Mouse (Mus musculus) c-Kit-positive CD71-positive TER-119-negative erythroid progenitor cells, embryonic 14.5 days (primary cell): ENCODE measurements around the gene Coq10a.

ENCODE experiments used
- DNase-seq: peaks from one replicate; pipeline ENCODE4 v3.0.0-alpha.2; 2013; ENCODE audit warnings: low read depth

Coq10a gene

GRCm38 (mm10) chr10:128385902-128386301 lies 17.1 kb upstream of the Coq10a start:
- DNase-seq: no peak

- DNase-seq: no peak
These were observed 13.7 kb upstream of the Coq10a start for GRCm38 (mm10) chr10:128382482-128382881.

DNA sequence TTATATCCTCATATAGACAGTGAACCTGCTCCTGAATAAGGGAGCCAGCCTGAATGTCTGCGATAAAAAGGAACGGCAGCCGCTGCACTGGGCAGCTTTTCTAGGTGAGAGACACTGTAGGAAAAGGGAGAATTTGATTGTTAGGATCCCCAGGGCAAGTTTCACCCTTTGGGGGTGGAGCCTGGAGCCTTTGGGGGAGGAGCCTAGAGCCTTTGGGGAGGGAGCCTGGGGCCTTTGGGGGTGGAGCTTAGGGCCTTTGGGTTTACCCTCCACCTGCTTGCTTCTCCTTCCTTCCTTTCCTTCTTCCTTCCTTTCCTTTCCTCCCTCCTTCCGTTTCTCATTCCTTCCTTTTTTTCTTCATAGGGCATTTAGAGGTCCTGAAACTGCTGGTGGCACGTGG lies 11.8 kb upstream of the Coq10a start:
- peak; percentile 50 for DNase-seq

GRCm38 (mm10) chr10:128379260-128379659 lies 10.5 kb upstream of the Coq10a start:
- DNase-seq: no peak

- no peak for DNase-seq
These were observed 9.7 kb upstream of the Coq10a start for GRCm38 (mm10) chr10:128378462-128378861.

DNA sequence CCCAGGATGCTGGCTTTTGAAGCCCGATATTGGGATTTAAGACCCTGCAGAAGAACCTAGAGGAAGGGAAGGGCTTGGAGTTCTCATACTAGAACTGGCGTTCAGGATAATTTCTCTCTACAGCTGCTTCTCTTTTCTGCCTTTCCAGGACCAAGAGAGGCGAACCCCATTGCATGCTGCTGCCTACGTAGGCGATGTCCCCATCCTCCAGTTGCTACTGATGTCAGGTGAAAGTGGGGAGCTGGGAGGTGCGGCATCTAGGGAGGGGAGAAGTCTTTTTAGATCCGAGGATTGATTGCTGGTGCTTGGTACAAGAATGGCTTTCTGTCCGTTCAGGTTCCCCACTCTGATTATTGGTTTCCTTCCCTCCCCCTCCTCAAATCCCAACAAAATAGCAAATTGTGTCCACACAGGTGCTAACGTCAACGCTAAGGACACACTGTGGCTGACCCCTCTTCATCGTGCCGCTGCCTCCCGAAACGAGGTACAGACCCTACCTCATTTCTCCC lies 9.2 kb upstream of the Coq10a start:
- no peak for DNase-seq

DNA sequence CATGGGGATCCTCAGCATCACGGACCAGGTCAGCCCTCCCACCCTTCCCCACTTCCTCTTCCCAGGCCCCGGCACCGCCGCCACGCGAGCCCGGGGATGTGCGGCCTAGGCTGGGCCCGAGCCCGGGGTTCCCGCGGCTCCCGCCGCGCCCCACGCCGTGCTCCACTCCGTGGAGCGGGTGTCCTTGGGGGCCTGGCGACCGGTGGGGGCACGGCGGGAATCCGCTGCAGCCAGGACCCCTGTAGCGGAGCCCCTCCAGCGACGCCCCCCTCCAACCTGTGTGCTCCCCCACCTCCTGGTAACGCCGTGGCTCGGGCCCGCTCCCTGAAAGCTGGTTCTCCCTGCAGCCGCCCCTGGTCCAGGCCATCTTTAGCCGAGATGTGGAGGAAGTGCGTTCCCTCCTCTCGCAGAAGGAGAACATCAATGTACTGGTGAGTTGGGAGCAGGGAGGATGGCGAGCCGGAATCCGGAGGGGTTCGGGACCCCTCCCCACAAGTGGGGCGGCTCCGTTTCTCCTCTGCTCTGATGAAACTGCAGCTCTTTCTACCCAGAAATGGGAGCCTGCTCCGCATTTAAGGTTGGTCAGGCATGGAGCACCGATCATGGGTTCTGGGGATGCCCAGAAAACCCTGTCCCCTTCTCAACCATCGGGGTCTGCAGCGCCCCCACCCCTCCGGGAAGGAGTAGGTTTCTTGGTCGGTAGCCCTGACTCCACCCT lies 8.6 kb upstream of the Coq10a start:
- no peak for DNase-seq

- DNase-seq: peak; percentile 54
These were observed 7.8 kb upstream of the Coq10a start, which contains the start of gene Ankrd52 for GRCm38 (mm10) chr10:128376455-128377211. Gene Ankrd52, plus strand, starts transcription at chr10:128377115.

GRCm38 (mm10) chr10:128376099-128376454 lies 7.3 kb upstream of the Coq10a start:
- DNase-seq: no peak

- DNase-seq: no peak
These were observed 5.6 kb upstream of the Coq10a start for GRCm38 (mm10) chr10:128374393-128374792.

DNA sequence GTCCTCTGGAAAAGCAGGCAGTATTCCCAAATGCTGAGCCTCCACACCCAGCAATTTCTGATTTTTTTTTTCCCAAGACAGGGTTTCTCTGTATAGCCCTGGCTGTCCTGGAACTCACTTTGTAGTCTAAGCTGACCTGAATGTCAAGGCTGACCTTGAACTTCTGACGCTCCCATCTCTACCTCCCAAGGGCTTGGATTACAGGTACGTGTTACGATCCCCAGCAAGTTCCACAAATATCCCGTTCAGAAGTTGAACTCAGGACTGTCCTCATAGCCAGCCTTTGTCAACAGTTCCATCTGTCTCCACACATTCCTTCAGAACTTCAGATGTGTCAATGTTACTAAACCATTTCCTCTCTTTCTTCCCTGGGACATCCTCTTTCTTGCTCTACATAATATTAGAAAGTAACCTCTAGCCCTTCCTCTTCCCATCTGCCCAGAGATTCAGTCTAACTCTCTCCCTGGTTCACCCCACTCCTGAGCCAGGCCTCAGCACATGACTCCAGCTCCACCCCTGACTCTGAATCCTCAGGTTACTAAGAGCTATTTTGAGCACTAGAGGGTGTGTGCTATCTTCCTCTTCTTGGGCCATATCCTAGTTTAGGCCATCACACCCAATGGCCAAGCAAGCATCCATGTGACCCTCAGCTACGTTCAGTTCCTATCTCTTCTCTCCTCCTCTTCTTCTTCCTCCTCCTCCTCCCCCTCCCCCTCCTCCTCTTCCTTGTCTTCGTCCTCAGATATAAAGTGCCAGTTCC lies 4.4 kb upstream of the Coq10a start:
- no peak for DNase-seq

GRCm38 (mm10) chr10:128372142-128372541 lies 3.3 kb upstream of the Coq10a start:
- no peak for DNase-seq

- no peak for DNase-seq
These were observed 1.8 kb upstream of the Coq10a start for GRCm38 (mm10) chr10:128370601-128371000.

DNA sequence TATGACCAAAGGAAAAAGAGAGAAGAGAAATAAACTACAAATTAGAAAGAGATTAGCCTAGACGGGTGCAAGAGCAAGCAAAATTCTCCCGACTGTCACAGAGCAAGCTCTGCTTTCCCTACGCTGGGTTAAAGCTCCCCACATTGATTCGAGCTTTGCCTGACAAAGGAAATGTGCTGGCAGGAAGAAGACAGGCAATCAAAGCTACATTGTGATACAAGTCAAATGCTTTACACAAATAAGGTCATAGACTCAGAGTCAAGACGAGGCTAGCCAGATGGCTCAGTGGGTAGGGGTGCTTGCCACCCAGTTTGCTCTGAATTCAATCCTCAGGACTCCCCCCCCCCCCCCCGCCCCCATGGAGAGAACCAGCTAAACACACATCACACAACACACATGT lies 1.2 kb upstream of the Coq10a start:
- no peak for DNase-seq

DNA sequence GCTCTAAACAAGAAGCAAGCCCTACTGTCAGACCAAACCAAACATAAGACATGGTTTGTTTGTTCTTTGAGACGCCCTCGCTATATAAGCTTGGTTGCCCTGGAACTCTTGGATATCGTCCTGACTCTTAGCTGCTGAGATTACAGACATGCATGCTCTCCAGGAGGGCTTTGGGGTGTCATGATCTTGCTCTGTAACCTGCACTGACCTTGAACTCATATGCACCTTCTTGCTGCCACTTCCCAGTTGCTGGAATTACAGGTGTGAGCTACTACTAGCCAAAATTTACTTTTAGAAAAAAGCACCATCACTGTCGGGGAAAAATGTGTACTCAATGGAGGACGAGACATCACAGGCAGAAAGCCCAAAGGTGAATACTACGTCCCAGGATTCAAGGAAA lies 802 bp upstream of the Coq10a start:
- DNase-seq: no peak

DNA sequence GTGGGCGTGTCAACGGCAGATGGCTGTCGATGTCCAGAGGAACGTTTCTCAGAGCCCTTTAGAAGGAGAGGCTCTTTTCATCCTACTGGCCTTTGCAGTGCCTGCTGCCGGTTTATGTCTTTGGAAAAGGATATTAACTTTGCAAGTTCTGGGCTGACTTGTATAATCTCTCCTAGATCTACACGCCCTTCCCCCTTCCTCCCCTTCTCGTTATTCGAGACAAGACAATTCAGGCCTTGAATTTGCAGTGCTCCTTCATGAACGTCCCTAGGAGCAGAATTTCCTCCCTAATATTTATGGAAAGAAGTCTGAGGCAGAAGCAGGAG lies 384 bp upstream of the Coq10a start:
- DNase-seq: no peak

DNA sequence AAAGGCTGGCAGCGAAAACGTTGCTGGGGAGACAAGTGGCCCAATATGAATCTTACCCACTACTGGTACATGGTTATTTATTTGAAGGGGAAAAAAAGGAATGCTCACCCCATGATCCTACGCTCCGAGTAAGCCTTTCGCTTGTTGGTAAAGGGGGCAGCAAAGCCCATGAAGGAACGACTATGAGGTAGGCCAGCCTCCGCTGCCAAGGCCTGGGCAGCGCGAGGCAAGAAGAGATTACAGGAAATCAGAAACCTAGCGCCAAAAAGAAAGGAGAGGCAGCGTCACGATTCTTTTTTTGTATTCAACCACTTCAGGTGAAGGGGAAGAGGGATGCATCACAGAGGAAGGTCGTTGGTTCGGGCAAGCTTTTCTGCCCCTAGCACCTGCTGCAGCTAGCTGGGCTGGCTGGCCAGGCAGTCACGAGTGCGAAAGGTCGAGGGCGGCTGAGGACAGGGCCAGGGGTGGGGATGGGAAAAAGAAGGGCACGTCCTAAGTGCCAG lies 847 bp downstream of the Coq10a start:
- DNase-seq: no peak

DNA sequence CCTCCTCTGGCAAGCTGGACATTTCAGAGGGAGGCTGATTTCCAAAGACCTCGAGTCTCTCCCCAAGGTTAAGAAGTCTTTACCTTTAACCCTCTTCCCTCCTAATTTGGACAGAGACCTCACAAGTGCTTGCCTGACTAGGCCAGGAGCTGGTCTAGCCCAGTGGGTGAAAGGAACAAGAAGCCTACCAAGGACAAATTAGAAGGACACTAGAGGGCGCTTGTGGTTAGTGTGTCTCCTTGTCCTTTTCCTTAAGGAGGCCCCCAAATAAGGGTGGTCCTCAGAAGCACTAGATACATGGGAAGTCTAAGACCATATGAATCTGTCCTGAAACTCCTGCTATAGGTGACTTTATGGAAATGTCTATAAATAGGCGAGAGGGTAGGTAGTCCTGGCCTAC lies 6.2 kb downstream of the Coq10a start:
- no peak for DNase-seq

GRCm38 (mm10) chr10:128361836-128362235 lies 7.0 kb downstream of the Coq10a start:
- DNase-seq: no peak

- no peak for DNase-seq
These were observed 9.6 kb downstream of the Coq10a start for GRCm38 (mm10) chr10:128359226-128359625.

DNA sequence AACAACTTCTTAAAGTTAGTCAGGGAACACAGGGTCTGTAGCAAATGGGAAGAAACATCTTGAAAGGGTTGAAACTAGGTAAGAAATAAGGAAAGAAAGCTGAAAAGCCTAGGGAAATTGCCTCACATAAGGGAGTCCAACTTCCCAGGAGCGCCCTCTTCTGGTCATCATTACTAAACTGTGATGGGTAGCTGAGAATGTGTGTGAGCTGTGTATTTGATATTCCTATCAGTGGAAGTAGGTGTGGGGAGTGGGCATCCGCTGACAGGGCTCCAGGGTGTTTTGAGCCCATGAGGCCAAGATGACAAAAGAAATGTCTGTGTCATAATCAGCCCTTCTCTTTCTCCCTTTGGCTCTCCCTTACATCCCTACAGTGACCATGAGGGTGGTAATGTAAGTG lies 10.0 kb downstream of the Coq10a start:
- peak; percentile 67 for DNase-seq

GRCm38 (mm10) chr10:128347541-128347940 lies 21.3 kb downstream of the Coq10a start:
- DNase-seq: no peak
